Mouse (Mus musculus): ENCODE data around the gene Impg1. TPM values are rescaled to one million over a fixed set of nuclear protein-coding genes. Genes with fewer than 3 reads are reported as not detected.

Gene Impg1
- 0.10 and 0.30 TPM in 2 replicates for polyA plus RNA-seq (2012; rRNA removed)

- Histone ChIP-seq H3K4me1 (ENCODE audit: control insufficient read depth, insufficient read depth, low read length) (no peaks in the 10 kb centered on the region), H3K4me3 (ENCODE audit: control insufficient read depth, low read depth, low read length) (no peak within 1 kb of the TSS), H3K27me3 (ENCODE audit: control insufficient read depth, insufficient read depth, low read length) (no peaks in the 10 kb centered on the region), H3K36me3 (ENCODE audit: control insufficient read depth, insufficient read depth, low read length) (no peaks in the 10 kb centered on the region), H3K27ac (ENCODE audit: control insufficient read depth, insufficient read depth, low read depth, low read length) (no peak within 1 kb of the TSS)
- TF ChIP-seq CTCF (IDR thresholded peaks at IDR 0.05; ENCODE audit: control insufficient read depth, insufficient read depth, insufficient replicate concordance, low read depth, low read length) (no peak), POLR2A (IDR thresholded peaks at IDR 0.05; ENCODE audit: control insufficient read depth, low read depth, low read length) (no peak)
Observed at GRCm38 (mm10) chr9:80465381-80465780, at the start of gene Impg1. TSS of gene Impg1 (minus strand) at chr9:80465481.

- H3K27me3 ChIP-seq (ENCODE audit: control insufficient read depth, insufficient read depth, low read length): no peaks in the 10 kb centered on the region
- TF ChIP-seq CTCF (IDR thresholded peaks at IDR 0.05; ENCODE audit: control insufficient read depth, insufficient read depth, insufficient replicate concordance, low read depth, low read length): no peak
- no peak for TF ChIP-seq POLR2A (IDR thresholded peaks at IDR 0.05; ENCODE audit: control insufficient read depth, low read depth, low read length)
- H3K36me3 ChIP-seq (ENCODE audit: control insufficient read depth, insufficient read depth, low read length): no peaks in the 10 kb centered on the region
- H3K4me3 ChIP-seq (ENCODE audit: control insufficient read depth, low read depth, low read length): no peak overlapping the region
- no peaks in the 10 kb centered on the region for H3K4me1 ChIP-seq (ENCODE audit: control insufficient read depth, insufficient read depth, low read length)
- no peak overlapping the region for H3K27ac ChIP-seq (ENCODE audit: control insufficient read depth, insufficient read depth, low read depth, low read length)
Observed at GRCm38 (mm10) chr9:80509464-80510153, 44.3 kb upstream of the Impg1 start.

GRCm38 (mm10) chr9:80504496-80505012 lies 39.3 kb upstream of the Impg1 start:
- no peaks in the 10 kb centered on the region for H3K36me3 ChIP-seq (ENCODE audit: control insufficient read depth, insufficient read depth, low read length)
- no peaks in the 10 kb centered on the region for H3K4me1 ChIP-seq (ENCODE audit: control insufficient read depth, insufficient read depth, low read length)
- H3K4me3 ChIP-seq (ENCODE audit: control insufficient read depth, low read depth, low read length): no peak overlapping the region
- H3K27ac ChIP-seq (ENCODE audit: control insufficient read depth, insufficient read depth, low read depth, low read length): no peak overlapping the region
- TF ChIP-seq POLR2A (IDR thresholded peaks at IDR 0.05; ENCODE audit: control insufficient read depth, low read depth, low read length) (no peak), CTCF (IDR thresholded peaks at IDR 0.05; ENCODE audit: control insufficient read depth, insufficient read depth, insufficient replicate concordance, low read depth, low read length) (no peak)
- H3K27me3 ChIP-seq (ENCODE audit: control insufficient read depth, insufficient read depth, low read length): no peaks in the 10 kb centered on the region

GRCm38 (mm10) chr9:80491591-80491990 lies 26.3 kb upstream of the Impg1 start:
- no peak overlapping the region for H3K27ac ChIP-seq (ENCODE audit: control insufficient read depth, insufficient read depth, low read depth, low read length)
- no peaks in the 10 kb centered on the region for H3K36me3 ChIP-seq (ENCODE audit: control insufficient read depth, insufficient read depth, low read length)
- no peak overlapping the region for H3K4me3 ChIP-seq (ENCODE audit: control insufficient read depth, low read depth, low read length)
- TF ChIP-seq POLR2A (IDR thresholded peaks at IDR 0.05; ENCODE audit: control insufficient read depth, low read depth, low read length) (no peak), CTCF (IDR thresholded peaks at IDR 0.05; ENCODE audit: control insufficient read depth, insufficient read depth, insufficient replicate concordance, low read depth, low read length) (no peak)
- no peaks in the 10 kb centered on the region for H3K27me3 ChIP-seq (ENCODE audit: control insufficient read depth, insufficient read depth, low read length)
- no peaks in the 10 kb centered on the region for H3K4me1 ChIP-seq (ENCODE audit: control insufficient read depth, insufficient read depth, low read length)

GRCm38 (mm10) chr9:80460420-80460819 lies 4.9 kb downstream of the Impg1 start:
- TF ChIP-seq CTCF (IDR thresholded peaks at IDR 0.05; ENCODE audit: control insufficient read depth, insufficient read depth, insufficient replicate concordance, low read depth, low read length) (no peak), POLR2A (IDR thresholded peaks at IDR 0.05; ENCODE audit: control insufficient read depth, low read depth, low read length) (no peak)
- Histone ChIP-seq H3K4me1 (ENCODE audit: control insufficient read depth, insufficient read depth, low read length) (no peaks in the 10 kb centered on the region), H3K27ac (ENCODE audit: control insufficient read depth, insufficient read depth, low read depth, low read length) (no peak overlapping the region), H3K36me3 (ENCODE audit: control insufficient read depth, insufficient read depth, low read length) (no peaks in the 10 kb centered on the region), H3K27me3 (ENCODE audit: control insufficient read depth, insufficient read depth, low read length) (no peaks in the 10 kb centered on the region), H3K4me3 (ENCODE audit: control insufficient read depth, low read depth, low read length) (no peak overlapping the region)

- no peak overlapping the region for H3K27ac ChIP-seq (ENCODE audit: control insufficient read depth, insufficient read depth, low read depth, low read length)
- H3K4me3 ChIP-seq (ENCODE audit: control insufficient read depth, low read depth, low read length): no peak overlapping the region
- TF ChIP-seq CTCF (IDR thresholded peaks at IDR 0.05; ENCODE audit: control insufficient read depth, insufficient read depth, insufficient replicate concordance, low read depth, low read length): no peak
- no peak for TF ChIP-seq POLR2A (IDR thresholded peaks at IDR 0.05; ENCODE audit: control insufficient read depth, low read depth, low read length)
- H3K36me3 ChIP-seq (ENCODE audit: control insufficient read depth, insufficient read depth, low read length): no peaks in the 10 kb centered on the region
- no peaks in the 10 kb centered on the region for H3K27me3 ChIP-seq (ENCODE audit: control insufficient read depth, insufficient read depth, low read length)
- H3K4me1 ChIP-seq (ENCODE audit: control insufficient read depth, insufficient read depth, low read length): no peaks in the 10 kb centered on the region
Observed at GRCm38 (mm10) chr9:80450467-80451261, 14.6 kb downstream of the Impg1 start.

GRCm38 (mm10) chr9:80441096-80441710 lies 24.1 kb downstream of the Impg1 start:
- Histone ChIP-seq H3K36me3 (ENCODE audit: control insufficient read depth, insufficient read depth, low read length) (no peaks in the 10 kb centered on the region), H3K27ac (ENCODE audit: control insufficient read depth, insufficient read depth, low read depth, low read length) (no peak overlapping the region), H3K4me3 (ENCODE audit: control insufficient read depth, low read depth, low read length) (no peak overlapping the region), H3K4me1 (ENCODE audit: control insufficient read depth, insufficient read depth, low read length) (no peaks in the 10 kb centered on the region), H3K27me3 (ENCODE audit: control insufficient read depth, insufficient read depth, low read length) (no peaks in the 10 kb centered on the region)
- TF ChIP-seq CTCF (IDR thresholded peaks at IDR 0.05; ENCODE audit: control insufficient read depth, insufficient read depth, insufficient replicate concordance, low read depth, low read length): no peak
